Mouse (Mus musculus): ENCODE data around the gene Lhfpl5. TPM values are rescaled to one million over a fixed set of nuclear protein-coding genes. Genes with fewer than 3 reads are reported as not detected.

Gene Lhfpl5
- polyA plus RNA-seq, 1 experiment from 2014 or later, result 0.84 TPM

DNA sequence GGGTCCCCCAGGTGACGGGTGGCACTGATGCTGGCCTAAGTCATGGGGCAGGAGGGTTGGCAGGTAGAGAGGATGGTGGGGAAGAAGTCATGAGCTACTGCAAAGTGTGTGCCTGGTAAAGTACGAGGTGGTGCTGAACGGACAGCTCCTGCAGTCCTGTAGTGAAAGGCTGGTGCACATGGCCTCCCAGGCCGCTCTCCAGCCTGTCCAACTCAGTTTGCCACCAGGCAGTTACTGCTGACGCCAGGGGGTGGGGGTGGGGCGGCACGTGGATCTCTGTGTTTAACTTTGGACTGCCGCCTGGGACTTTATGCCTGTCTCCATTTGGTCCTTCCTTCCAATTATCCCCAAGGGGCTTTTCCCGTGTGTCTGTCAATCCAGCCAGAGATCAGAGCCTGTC lies 5.0 kb downstream of the Lhfpl5 start:
- no peaks in the 10 kb centered on the region for H3K36me3 ChIP-seq
- no peak overlapping the region for H3K27ac ChIP-seq
- H3K4me2 ChIP-seq (replicated peaks), result no peak overlapping the region
- WGBS, result 7% methylated on average over 9 of the region's 9 CpGs
- peaks cover 15% of the 10 kb centered on the region; the same call in 1 of the 2 replicates for H3K4me1 ChIP-seq
- no peak overlapping the region for H3K4me3 ChIP-seq
- no peak; the same call in 1 of the 2 replicates for ATAC-seq (ENCODE audit: insufficient number of reproducible peaks, insufficient read depth, low FRiP score, low TSS enrichment)
- no peaks in the 10 kb centered on the region for H3K9me3 ChIP-seq
- no peak overlapping the region for H3K9ac ChIP-seq
- no peaks in the 10 kb centered on the region for H3K27me3 ChIP-seq

DNA sequence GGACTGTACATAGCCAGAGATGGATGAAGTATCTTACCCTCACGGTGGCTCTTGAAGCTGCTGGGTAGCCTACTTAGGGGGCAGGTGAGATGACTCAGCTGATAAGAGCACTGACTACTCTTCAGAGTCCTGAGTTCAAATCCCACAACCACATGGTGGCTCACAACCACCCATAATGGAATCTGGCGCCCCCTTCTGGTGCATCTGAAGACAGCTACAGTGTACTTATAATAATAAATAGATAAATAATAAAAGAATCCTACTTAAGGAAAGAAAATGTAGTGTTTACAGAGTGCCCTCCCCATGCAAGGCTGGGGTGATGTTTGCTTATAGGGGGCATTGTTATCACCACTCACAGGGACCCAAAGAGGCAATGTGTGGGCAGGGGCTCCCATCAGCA lies 5.6 kb downstream of the Lhfpl5 start:
- 0 out of 2 replicates have a peak, but pooled peaks cover 5% of the 10 kb centered on the region for H3K36me3 ChIP-seq
- no peak overlapping the region for H3K4me3 ChIP-seq
- H3K4me2 ChIP-seq (replicated peaks), result no peak overlapping the region
- no peak overlapping the region for H3K9ac ChIP-seq
- H3K4me1 ChIP-seq, result 0 out of 2 replicates have a peak, but pooled peaks cover 11% of the 10 kb centered on the region
- H3K27me3 ChIP-seq, result no peaks in the 10 kb centered on the region
- H3K9me3 ChIP-seq, result no peaks in the 10 kb centered on the region
- WGBS, result 59% methylated on average over 2 of the region's 2 CpGs
- H3K27ac ChIP-seq, result no peak overlapping the region
- no peak for ATAC-seq (ENCODE audit: insufficient number of reproducible peaks, insufficient read depth, low FRiP score, low TSS enrichment)

DNA sequence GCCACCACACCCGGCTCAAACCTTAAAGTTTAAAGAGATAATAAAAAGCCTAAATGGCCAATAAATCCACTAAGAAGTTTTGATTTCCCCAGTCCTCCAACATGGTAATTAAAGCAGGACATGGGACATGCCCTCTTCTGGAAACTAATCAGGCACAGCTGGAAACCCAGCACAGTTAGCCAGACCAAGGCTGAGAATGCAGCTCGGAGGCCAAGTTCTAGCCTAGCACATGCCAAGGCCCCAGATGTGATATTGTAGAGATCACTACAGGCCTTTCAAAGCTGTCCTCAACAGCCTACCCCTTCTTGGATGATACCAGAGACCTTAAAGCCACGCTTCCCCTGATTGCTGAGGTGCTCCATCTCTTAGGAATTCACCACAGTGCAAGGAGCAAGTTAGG lies 11.1 kb downstream of the Lhfpl5 start:
- no peak overlapping the region for H3K9ac ChIP-seq
- 81% methylated on average over 3 of the region's 3 CpGs for WGBS
- ATAC-seq (ENCODE audit: insufficient number of reproducible peaks, insufficient read depth, low FRiP score, low TSS enrichment), result no peak
- no peak overlapping the region for H3K4me2 ChIP-seq (replicated peaks)
- no peaks in the 10 kb centered on the region for H3K9me3 ChIP-seq
- H3K27me3 ChIP-seq, result no peaks in the 10 kb centered on the region
- no peak overlapping the region for H3K27ac ChIP-seq
- H3K4me1 ChIP-seq, result 0 out of 2 replicates have a peak, but pooled peaks cover 11% of the 10 kb centered on the region
- H3K4me3 ChIP-seq, result no peak overlapping the region
- peaks cover 52% of the 10 kb centered on the region for H3K36me3 ChIP-seq

DNA sequence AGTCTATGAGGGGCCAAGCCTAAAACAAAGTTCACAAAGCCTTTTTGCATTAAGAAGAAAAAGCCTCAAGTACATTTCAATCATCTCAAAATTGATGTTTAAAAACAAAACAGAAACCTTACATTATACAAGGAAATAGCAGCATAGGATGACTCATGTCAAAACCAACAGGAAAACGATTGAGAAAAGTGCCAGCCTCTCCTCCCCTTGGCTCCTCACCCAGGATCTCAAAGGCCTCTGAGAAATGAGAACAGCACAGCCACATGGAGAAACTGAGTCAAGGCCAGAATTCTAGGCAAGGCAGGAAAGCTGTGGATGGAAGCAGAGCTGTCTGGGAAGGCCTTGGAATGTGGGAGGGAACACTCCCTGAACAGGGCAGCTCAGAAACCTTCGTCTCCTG lies 13.2 kb downstream of the Lhfpl5 start:
- WGBS, result 74% methylated on average over 2 of the region's 2 CpGs
- Histone ChIP-seq H3K27me3 (no peaks in the 10 kb centered on the region), H3K4me3 (no peak overlapping the region), H3K9me3 (no peaks in the 10 kb centered on the region), H3K9ac (no peak overlapping the region), H3K36me3 (peaks cover 73% of the 10 kb centered on the region), H3K4me2 (replicated peaks) (no peak overlapping the region), H3K4me1 (0 out of 2 replicates have a peak, but pooled peaks cover 11% of the 10 kb centered on the region), H3K27ac (no peak overlapping the region)
- ATAC-seq (ENCODE audit: insufficient number of reproducible peaks, insufficient read depth, low FRiP score, low TSS enrichment), result no peak

DNA sequence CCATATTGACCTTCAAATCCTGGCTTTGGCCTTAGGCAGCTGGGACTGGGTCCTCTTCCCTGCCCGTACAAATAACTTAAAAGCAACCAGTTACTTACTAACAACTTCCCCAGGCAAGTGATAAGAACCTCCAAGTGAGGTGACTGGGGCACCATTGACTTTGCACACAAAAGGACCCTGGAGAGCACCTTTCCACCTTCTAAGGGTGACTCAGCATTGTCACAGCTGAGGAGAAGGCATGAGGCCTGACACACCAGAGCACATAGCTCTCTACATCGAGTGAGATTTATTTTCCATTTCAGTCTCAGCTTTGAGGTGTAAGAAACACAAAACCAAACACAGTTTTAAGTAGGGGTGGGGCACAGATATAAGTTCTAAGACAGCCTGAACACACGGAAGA lies 15.2 kb downstream of the Lhfpl5 start:
- no peak for ATAC-seq (ENCODE audit: insufficient number of reproducible peaks, insufficient read depth, low FRiP score, low TSS enrichment)
- H3K27me3 ChIP-seq, result no peaks in the 10 kb centered on the region
- no peaks in the 10 kb centered on the region for H3K9me3 ChIP-seq
- no peaks in the 10 kb centered on the region for H3K4me1 ChIP-seq
- H3K27ac ChIP-seq, result no peak overlapping the region
- whole genome bisulfite sequencing, result 84% methylated on average over 3 of the region's 3 CpGs
- no peak overlapping the region for H3K4me2 ChIP-seq (replicated peaks)
- peaks cover 85% of the 10 kb centered on the region for H3K36me3 ChIP-seq
- no peak overlapping the region for H3K9ac ChIP-seq
- no peak overlapping the region for H3K4me3 ChIP-seq

DNA sequence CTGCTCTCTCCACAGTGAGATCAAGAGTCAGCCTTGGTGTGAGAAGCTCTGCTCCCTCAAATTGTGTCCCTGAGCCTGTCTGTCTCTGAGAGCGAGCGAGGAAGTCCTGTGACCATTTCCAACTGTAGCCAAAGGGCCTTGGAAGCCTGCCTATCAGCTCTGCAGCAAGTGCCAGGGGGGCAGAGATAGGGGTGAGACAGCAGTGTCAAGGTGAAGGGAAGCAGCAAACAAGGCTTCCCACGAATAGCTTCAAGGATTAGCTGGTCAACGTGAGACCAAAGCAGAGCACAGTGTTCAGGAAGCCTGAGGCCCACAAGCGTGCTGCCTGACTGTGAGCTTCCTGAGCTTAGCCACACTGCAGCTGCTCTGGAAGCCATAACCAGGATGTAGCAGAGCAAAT lies 16.0 kb downstream of the Lhfpl5 start:
- Histone ChIP-seq H3K4me1 (no peaks in the 10 kb centered on the region), H3K9me3 (no peaks in the 10 kb centered on the region), H3K4me3 (no peak overlapping the region), H3K27me3 (no peaks in the 10 kb centered on the region), H3K4me2 (replicated peaks) (no peak overlapping the region), H3K9ac (no peak overlapping the region), H3K36me3 (peaks cover 88% of the 10 kb centered on the region), H3K27ac (no peak overlapping the region)
- ATAC-seq (ENCODE audit: insufficient number of reproducible peaks, insufficient read depth, low FRiP score, low TSS enrichment), result no peak
- WGBS, result 88% methylated on average over 5 of the region's 5 CpGs

DNA sequence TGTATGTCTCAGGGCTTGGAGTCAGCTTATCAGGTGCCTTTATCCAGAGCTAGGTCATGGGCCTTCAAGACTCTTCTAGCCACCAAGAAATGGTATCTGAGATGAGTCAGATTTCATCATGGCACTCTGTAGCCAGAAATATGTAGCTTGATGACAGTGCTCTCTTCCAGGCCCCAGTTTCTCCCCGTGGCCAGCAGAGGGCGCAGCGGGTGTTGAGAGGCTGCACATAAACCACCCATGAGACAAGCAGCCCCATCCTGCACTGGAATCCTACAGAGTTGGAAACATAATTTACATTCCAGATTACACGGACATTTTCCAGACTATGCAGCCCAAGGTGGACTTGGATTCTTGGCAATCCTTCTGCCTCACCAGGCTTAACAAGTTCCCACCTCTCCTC lies 17.6 kb downstream of the Lhfpl5 start:
- Histone ChIP-seq H3K27me3 (no peaks in the 10 kb centered on the region), H3K4me1 (no peaks in the 10 kb centered on the region), H3K9ac (no peak overlapping the region), H3K36me3 (peaks cover 90% of the 10 kb centered on the region), H3K4me3 (no peak overlapping the region), H3K27ac (no peak overlapping the region), H3K4me2 (replicated peaks) (no peak overlapping the region), H3K9me3 (no peaks in the 10 kb centered on the region)
- 23% methylated on average over 4 of the region's 4 CpGs for WGBS
- no peak for ATAC-seq (ENCODE audit: insufficient number of reproducible peaks, insufficient read depth, low FRiP score, low TSS enrichment)

DNA sequence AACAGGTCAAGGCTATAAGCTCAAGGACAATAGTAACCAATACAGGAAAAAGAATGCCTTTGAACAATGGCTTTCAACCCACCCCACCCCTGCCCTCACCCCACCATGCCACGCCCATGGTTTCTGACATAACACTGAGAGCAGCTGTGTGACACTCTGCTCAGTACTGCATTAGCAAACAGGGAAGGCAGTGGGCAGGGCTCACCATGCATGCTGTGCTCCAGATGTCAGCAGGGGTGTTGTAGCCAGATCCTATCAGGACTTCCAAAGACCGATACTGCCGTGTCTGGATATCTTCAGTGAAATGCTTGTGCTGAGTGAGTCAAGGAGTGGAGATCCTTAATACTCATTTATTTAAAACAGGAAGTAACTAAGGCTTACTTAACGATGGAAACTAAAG lies 18.5 kb downstream of the Lhfpl5 start:
- no peaks in the 10 kb centered on the region for H3K9me3 ChIP-seq
- no peak overlapping the region for H3K27ac ChIP-seq
- ATAC-seq (ENCODE audit: insufficient number of reproducible peaks, insufficient read depth, low FRiP score, low TSS enrichment), result no peak
- H3K9ac ChIP-seq, result no peak overlapping the region
- H3K27me3 ChIP-seq, result no peaks in the 10 kb centered on the region
- peaks cover 88% of the 10 kb centered on the region for H3K36me3 ChIP-seq
- WGBS, result 76% methylated on average over 4 of the region's 4 CpGs
- H3K4me1 ChIP-seq, result no peaks in the 10 kb centered on the region
- no peak overlapping the region for H3K4me2 ChIP-seq (replicated peaks)
- H3K4me3 ChIP-seq, result no peak overlapping the region

DNA sequence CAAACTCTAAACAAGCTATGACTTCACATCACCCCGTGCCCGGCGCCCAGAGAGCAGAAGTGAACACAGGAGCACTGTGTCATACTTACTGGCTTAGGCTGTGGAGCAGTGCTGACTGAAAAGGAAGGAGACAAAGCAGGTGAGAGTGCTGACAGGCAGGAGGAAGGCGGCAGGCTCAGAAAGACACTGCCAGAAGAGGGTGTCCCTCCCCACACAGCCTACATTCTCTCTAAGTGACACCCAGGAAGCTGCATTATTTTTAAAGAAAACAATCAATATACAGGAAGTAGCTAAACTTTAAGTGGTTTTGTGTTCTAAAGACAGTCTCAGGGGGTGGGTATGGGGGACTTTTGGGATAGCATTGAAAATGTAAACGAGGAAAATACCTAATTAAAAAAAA lies 25.3 kb downstream of the Lhfpl5 start:
- no peak for ATAC-seq (ENCODE audit: insufficient number of reproducible peaks, insufficient read depth, low FRiP score, low TSS enrichment)
- H3K4me3 ChIP-seq, result no peak overlapping the region
- H3K9me3 ChIP-seq, result no peaks in the 10 kb centered on the region
- H3K27me3 ChIP-seq, result no peaks in the 10 kb centered on the region
- no peak overlapping the region for H3K27ac ChIP-seq
- no peak overlapping the region for H3K4me2 ChIP-seq (replicated peaks)
- 89% methylated on average over 5 of the region's 5 CpGs for WGBS
- H3K36me3 ChIP-seq, result peaks cover 89% of the 10 kb centered on the region
- H3K9ac ChIP-seq, result no peak overlapping the region
- H3K4me1 ChIP-seq, result no peaks in the 10 kb centered on the region

DNA sequence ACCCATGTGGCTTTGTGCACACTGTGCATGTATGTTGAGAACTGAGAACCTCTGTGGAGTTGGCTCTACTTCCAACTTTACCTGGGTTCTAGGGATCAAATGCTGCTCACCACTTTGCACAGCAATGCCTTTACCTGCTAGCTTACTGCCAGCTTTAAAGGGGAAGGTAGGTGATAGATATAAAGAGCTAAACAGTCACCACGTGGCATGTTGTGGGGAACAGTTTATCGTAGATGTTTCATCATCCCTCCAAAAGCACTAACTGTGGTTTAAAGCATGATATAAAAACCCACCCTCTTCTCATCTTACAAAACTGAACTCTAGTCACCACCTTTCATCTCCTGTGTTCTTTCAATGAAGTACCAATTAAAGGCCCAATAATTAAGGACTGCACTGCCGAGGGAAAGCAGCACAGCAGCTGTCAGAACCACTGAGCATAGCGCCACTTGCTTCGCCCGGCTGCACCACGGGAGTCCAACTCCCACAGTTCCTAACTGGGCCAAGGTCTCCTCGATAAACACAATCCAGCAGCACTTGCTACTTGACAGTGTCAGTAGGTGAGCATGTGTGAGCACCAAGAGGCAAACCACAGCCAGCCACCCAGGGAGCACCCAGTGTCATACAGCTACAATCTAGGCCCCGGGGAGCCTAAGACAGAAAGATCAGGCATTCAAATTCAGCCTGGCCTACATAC lies 26.3 kb downstream of the Lhfpl5 start:
- no peak for ATAC-seq (ENCODE audit: insufficient number of reproducible peaks, insufficient read depth, low FRiP score, low TSS enrichment)
- H3K4me2 ChIP-seq (replicated peaks), result no peak overlapping the region
- WGBS, result 91% methylated on average over 9 of the region's 9 CpGs
- H3K36me3 ChIP-seq, result peaks cover 88% of the 10 kb centered on the region
- no peaks in the 10 kb centered on the region for H3K4me1 ChIP-seq
- H3K9me3 ChIP-seq, result no peaks in the 10 kb centered on the region
- no peak overlapping the region for H3K9ac ChIP-seq
- no peak overlapping the region for H3K4me3 ChIP-seq
- H3K27me3 ChIP-seq, result no peaks in the 10 kb centered on the region
- no peak overlapping the region for H3K27ac ChIP-seq

DNA sequence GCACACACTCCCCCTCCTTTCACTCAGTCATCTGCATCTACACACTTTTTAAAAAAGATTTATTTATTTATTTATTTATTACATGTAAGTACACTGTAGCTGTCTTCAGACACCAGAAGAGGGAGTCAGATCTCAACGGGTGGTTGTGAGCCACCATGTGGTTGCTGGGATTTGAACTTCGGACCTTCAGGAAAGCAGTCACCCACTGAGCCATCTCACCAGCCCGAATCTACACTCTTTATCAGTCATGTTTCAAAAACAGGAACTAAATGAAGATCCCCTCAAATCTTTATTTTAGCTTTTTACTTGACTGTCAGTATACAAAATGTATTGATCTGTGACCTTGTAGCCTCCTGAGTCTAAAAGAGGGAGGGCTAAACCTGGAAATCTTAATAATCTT lies 34.1 kb downstream of the Lhfpl5 start:
- WGBS, result 80% methylated on average over 3 of the region's 3 CpGs
- H3K4me2 ChIP-seq (replicated peaks), result no peak overlapping the region
- ATAC-seq (ENCODE audit: insufficient number of reproducible peaks, insufficient read depth, low FRiP score, low TSS enrichment), result no peak
- no peak overlapping the region for H3K4me3 ChIP-seq
- H3K4me1 ChIP-seq, result no peaks in the 10 kb centered on the region
- no peak overlapping the region for H3K9ac ChIP-seq
- H3K27me3 ChIP-seq, result no peaks in the 10 kb centered on the region
- no peak overlapping the region for H3K27ac ChIP-seq
- H3K9me3 ChIP-seq, result no peaks in the 10 kb centered on the region
- peaks cover 39% of the 10 kb centered on the region for H3K36me3 ChIP-seq

DNA sequence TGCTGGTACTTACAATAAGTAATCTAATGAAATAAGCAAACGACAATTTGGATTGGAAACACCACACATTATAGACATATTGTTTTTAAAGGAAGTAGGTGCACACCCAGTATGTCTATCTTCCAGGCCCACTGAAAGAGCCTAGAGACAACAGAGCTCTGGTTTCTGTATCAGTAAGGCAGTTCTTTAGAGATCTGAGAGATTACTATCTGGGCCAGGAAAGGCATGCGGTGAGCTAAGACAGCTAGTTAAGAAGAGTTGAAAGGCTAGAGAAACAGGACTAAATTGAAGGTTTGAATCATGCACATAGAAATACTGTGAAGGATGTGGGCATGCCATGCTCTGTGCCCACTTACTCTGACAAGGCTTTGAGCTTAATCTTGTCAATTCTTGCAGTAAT lies 37.2 kb downstream of the Lhfpl5 start:
- Histone ChIP-seq H3K27ac (no peak overlapping the region), H3K9me3 (no peaks in the 10 kb centered on the region), H3K4me2 (replicated peaks) (no peak overlapping the region), H3K9ac (no peak overlapping the region), H3K36me3 (peaks cover 27% of the 10 kb centered on the region), H3K4me1 (no peaks in the 10 kb centered on the region), H3K4me3 (no peak overlapping the region), H3K27me3 (no peaks in the 10 kb centered on the region)
- no peak for ATAC-seq (ENCODE audit: insufficient number of reproducible peaks, insufficient read depth, low FRiP score, low TSS enrichment)
- WGBS, result 87% methylated on average over 2 of the region's 2 CpGs

Measured in embryonic facial prominence, embryonic 12.5 days (tissue).